Mouse (Mus musculus) cortical plate, adult 2 months (tissue): ENCODE data around the gene Adarb1.

Experiments used
- CTCF ChIP-seq: fragments of 200-500 bp; IDR thresholded peaks from 2 replicates; pipeline ENCODE4 v1.5.1; 2011; ENCODE audit warnings: mild to moderate bottlenecking, control low read depth, low read length; ENCODE audit not compliant: insufficient read depth; ENCODE audit errors: extremely low read depth
- POLR2A ChIP-seq: fragments of 200-500 bp; IDR thresholded peaks from 2 replicates; pipeline ENCODE4 v1.6.1; 2011; ENCODE audit warnings: mild to moderate bottlenecking, low read length, control low read depth; ENCODE audit not compliant: insufficient read depth; ENCODE audit errors: extremely low read depth

- TF ChIP-seq CTCF (no peak), POLR2A (no peak)
Measured at GRCm38 (mm10) chr10:77467407-77467806, 49.3 kb upstream of the Adarb1 start.
